Mouse (Mus musculus) embryonic facial prominence, embryonic 10.5 days (tissue): Measurements from ENCODE around the gene Fastkd1. TPM values are rescaled to one million over a fixed set of nuclear protein-coding genes. Genes with fewer than 3 reads are reported as not detected.
"Not testable (repeated sequence)": the region's sequence is repeated elsewhere in the genome, so short reads cannot be mapped to it uniquely, and the experiment has no call there.

ENCODE experiments used
- DNase-seq: peaks from one replicate; pipeline ENCODE4 v3.0.0-alpha.2; 2017; ENCODE audit warnings: low spot score
- H3K27ac ChIP-seq: fragments of 300-500 bp; sonication (generic); replicated peaks from 2 replicates; pipeline ENCODE4 v1.5.1; 2016; ENCODE audit warnings: mild to moderate bottlenecking
- H3K27me3 ChIP-seq: fragments of 300-500 bp; sonication (generic); replicated peaks from 2 replicates; pipeline ENCODE4 v1.6.1; 2016; ENCODE audit warnings: low read depth, mild to moderate bottlenecking; ENCODE audit not compliant: poor library complexity, severe bottlenecking
- H3K36me3 ChIP-seq: fragments of 300-500 bp; sonication (generic); replicated peaks from 2 replicates; pipeline ENCODE4 v1.6.1; 2016; ENCODE audit warnings: mild to moderate bottlenecking, moderate library complexity
- H3K4me1 ChIP-seq: fragments of 300-500 bp; sonication (generic); 2 replicates; pipeline ENCODE4 v1.6.1; 2016
- H3K4me3 ChIP-seq: fragments of 300-500 bp; sonication (generic); 2 replicates; pipeline ENCODE4 v1.5.1; 2016; ENCODE audit warnings: mild to moderate bottlenecking, moderate library complexity
- H3K9me3 ChIP-seq: fragments of 300-500 bp; sonication (generic); 2 replicates; pipeline ENCODE4 v1.6.1; 2016; ENCODE audit warnings: mild to moderate bottlenecking
- WGBS: fragments of 180-500 bp; shearing (Covaris S2); methylation state at CpG from one replicate; pipeline ENCODE4 v1.1.7; 2016; 5-methylcytosine and 5-hydroxymethylcytosine counted together
- polyA plus RNA-seq: library from polyadenylated mRNA; unstranded; fragments of >200 nt; fragmentation: Nextera tagmentation; extraction: Ambion mirVana; gene quantifications from 2 replicates; pipeline ENCODE4 v1.2.1, GENCODE M21; 2016

Gene Fastkd1
- polyA plus RNA-seq, 1 experiment from 2014 or later, result 14.4 TPM

GRCm38 (mm10) chr2:69663827-69664476, 49.4 kb downstream of the Fastkd1 start:
- H3K27ac ChIP-seq, result no peak overlapping the region
- peaks cover 52% of the 10 kb centered on the region for H3K36me3 ChIP-seq
- no peak for DNase-seq
- WGBS, result 74% methylated on average over 13 of the region's 13 CpGs
- no peaks in the 10 kb centered on the region for H3K27me3 ChIP-seq
- peaks cover 10% of the 10 kb centered on the region for H3K4me1 ChIP-seq
- H3K4me3 ChIP-seq, result no peak overlapping the region
- H3K9me3 ChIP-seq, result no peaks in the 10 kb centered on the region

- Histone ChIP-seq H3K4me3 (no peak overlapping the region), H3K4me1 (peaks cover 9% of the 10 kb centered on the region), H3K27ac (no peak overlapping the region), H3K27me3 (no peaks in the 10 kb centered on the region), H3K36me3 (peaks cover 72% of the 10 kb centered on the region), H3K9me3 (no peaks in the 10 kb centered on the region)
- 91% methylated on average over 4 of the region's 4 CpGs for WGBS
- DNase-seq, result no peak
Measured at GRCm38 (mm10) chr2:69659326-69659725, 54.0 kb downstream of the Fastkd1 start.

GRCm38 (mm10) chr2:69649716-69650115, 63.6 kb downstream of the Fastkd1 start:
- Histone ChIP-seq H3K4me3 (no peak overlapping the region), H3K36me3 (peaks cover 17% of the 10 kb centered on the region), H3K27me3 (no peaks in the 10 kb centered on the region), H3K4me1 (peaks cover 10% of the 10 kb centered on the region), H3K9me3 (no peaks in the 10 kb centered on the region), H3K27ac (no peak overlapping the region)
- no peak for DNase-seq
- 87% methylated on average over 5 of the region's 5 CpGs for WGBS

- H3K27ac ChIP-seq, result peak within 1 kb of the TSS; percentile 84
- H3K4me3 ChIP-seq, result peak within 1 kb of the TSS; percentile 94
- H3K9me3 ChIP-seq, result no peaks in the 10 kb centered on the region
- 3% methylated on average over 43 of the region's 43 CpGs for WGBS
- peaks cover 10% of the 10 kb centered on the region for H3K4me1 ChIP-seq
- peak; percentile 92 for DNase-seq
- H3K36me3 ChIP-seq, result 0 out of 2 replicates have a peak, but pooled peaks cover 4% of the 10 kb centered on the region
- no peaks in the 10 kb centered on the region for H3K27me3 ChIP-seq
Measured at GRCm38 (mm10) chr2:69646726-69647490, 66.4 kb downstream of the Fastkd1 start, which contains the start of gene Bbs5. Gene Bbs5 (plus strand): TSS chr2:69647171.

- H3K36me3 ChIP-seq, result no peaks in the 10 kb centered on the region
- DNase-seq, result no peak
- no peak overlapping the region for H3K27ac ChIP-seq
- H3K27me3 ChIP-seq, result no peaks in the 10 kb centered on the region
- no peaks in the 10 kb centered on the region for H3K9me3 ChIP-seq
- H3K4me1 ChIP-seq, result peaks cover 10% of the 10 kb centered on the region
- WGBS, result 93% methylated on average over 11 of the region's 11 CpGs
- H3K4me3 ChIP-seq, result no peak overlapping the region
Measured at GRCm38 (mm10) chr2:69644968-69645617, 68.2 kb downstream of the Fastkd1 start.

GRCm38 (mm10) chr2:69640100-69640499, 73.2 kb downstream of the Fastkd1 start:
- H3K9me3 ChIP-seq, result no peaks in the 10 kb centered on the region
- WGBS, result 65% methylated on average over 10 of the region's 10 CpGs
- H3K4me3 ChIP-seq, result no peak overlapping the region
- no peaks in the 10 kb centered on the region for H3K27me3 ChIP-seq
- H3K27ac ChIP-seq, result no peak overlapping the region
- no peaks in the 10 kb centered on the region for H3K36me3 ChIP-seq
- H3K4me1 ChIP-seq, result 0 out of 2 replicates have a peak, but pooled peaks cover 1% of the 10 kb centered on the region
- DNase-seq, result peak; percentile 26

GRCm38 (mm10) chr2:69637989-69638388, 75.3 kb downstream of the Fastkd1 start:
- H3K9me3 ChIP-seq, H3K4me3 ChIP-seq, H3K36me3 ChIP-seq, DNase-seq, H3K27me3 ChIP-seq, H3K27ac ChIP-seq, H3K4me1 ChIP-seq: not testable (repeated sequence)
- 76% methylated on average over 7 of the region's 7 CpGs for WGBS

Other genes with a start within 250 kb of the Fastkd1 start
- 1.5 and 1.6 TPM in 2 replicates for gene Lrp2, start 127.5 kb downstream of the Fastkd1 start, polyA plus RNA-seq
- 12.5 and 19.3 TPM in 2 replicates for gene Bbs5, start 66.3 kb downstream of the Fastkd1 start, polyA plus RNA-seq
- gene Klhl41, start 43.4 kb downstream of the Fastkd1 start, polyA plus RNA-seq, result 0.39 and 0.40 TPM in 2 replicates
- gene Ppig, start 9.0 kb upstream of the Fastkd1 start, polyA plus RNA-seq, result 131 and 145 TPM in 2 replicates
- 2.4 TPM in 2 replicates for gene Ccdc173, start 76.1 kb upstream of the Fastkd1 start, polyA plus RNA-seq
- gene Phospho2, start 76.1 kb upstream of the Fastkd1 start, polyA plus RNA-seq, result 26.1 and 28.5 TPM in 2 replicates
- gene Klhl23, start 108.4 kb upstream of the Fastkd1 start, polyA plus RNA-seq, result 24.3 and 24.7 TPM in 2 replicates
- gene Ssb, start 148.0 kb upstream of the Fastkd1 start, polyA plus RNA-seq, result 377 and 407 TPM in 2 replicates
- gene Mettl5, start 172.1 kb upstream of the Fastkd1 start, polyA plus RNA-seq, result 38.0 and 41.9 TPM in 2 replicates
- gene Ubr3, start 183.7 kb upstream of the Fastkd1 start, polyA plus RNA-seq, result 13.9 and 14.6 TPM in 2 replicates